Mouse (Mus musculus) fat pad, adult 2 months (tissue): ENCODE data around the gene Adam23.

Source experiments
- DNase-seq: peaks from one replicate; pipeline ENCODE4 v3.0.0-alpha.2; 2011; ENCODE audit warnings: low read depth, low spot score; ENCODE audit errors: extremely low read depth

Adam23 gene

GRCm38 (mm10) chr1:63445656-63446046 is at the start of gene Adam23:
Gene Adam23 (plus strand): TSS chr1:63445891.
- DNase-seq: no peak

GRCm38 (mm10) chr1:63401130-63401529 is 44.6 kb upstream of the Adam23 start:
- DNase-seq: no peak

- DNase-seq: no peak
These were observed 42.1 kb upstream of the Adam23 start for GRCm38 (mm10) chr1:63403601-63404000.

GRCm38 (mm10) chr1:63408344-63408743 is 37.3 kb upstream of the Adam23 start:
- no peak for DNase-seq

DNA sequence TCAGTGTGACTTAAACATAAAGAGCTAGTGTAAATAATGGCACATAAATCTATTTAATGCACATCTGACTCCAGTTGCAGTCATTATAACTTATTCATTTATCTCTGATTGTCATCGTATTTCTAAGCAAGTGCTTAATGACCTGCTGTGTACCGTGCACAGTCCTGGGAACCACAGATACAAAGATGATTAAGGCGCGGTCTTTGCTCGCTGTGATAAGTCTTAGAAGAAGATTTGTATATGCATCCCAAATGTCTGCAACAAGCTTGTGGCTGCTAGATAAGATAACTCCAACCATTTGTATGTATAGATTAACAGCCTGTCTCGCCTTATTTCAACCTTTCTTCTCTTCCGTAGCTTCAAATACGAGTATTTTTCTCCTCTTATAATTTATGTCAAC is 27.2 kb upstream of the Adam23 start:
- DNase-seq: no peak

DNA sequence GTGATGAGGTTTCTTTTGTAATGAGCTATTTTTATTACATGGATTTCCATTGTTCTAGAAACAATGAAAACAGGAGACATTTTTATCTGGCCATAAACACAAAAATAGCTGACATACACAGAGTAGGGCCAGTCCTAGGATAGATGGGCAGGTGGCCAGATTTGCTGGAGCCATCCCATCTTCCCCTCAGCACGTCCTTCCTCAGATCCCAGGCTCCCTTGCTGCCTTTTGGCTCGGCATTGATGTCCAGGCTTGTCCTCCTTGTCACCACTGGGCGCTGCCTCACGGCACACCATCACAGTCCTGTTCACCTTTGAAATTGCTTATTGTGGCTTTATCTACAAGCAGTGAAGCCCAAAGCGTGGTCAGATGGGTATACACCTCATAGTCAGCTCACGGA is 15.0 kb upstream of the Adam23 start:
- DNase-seq: no peak

- DNase-seq: no peak
These were observed 14.5 kb upstream of the Adam23 start for GRCm38 (mm10) chr1:63431166-63431565.

GRCm38 (mm10) chr1:63431842-63432241 is 13.8 kb upstream of the Adam23 start:
- DNase-seq: no peak

DNA sequence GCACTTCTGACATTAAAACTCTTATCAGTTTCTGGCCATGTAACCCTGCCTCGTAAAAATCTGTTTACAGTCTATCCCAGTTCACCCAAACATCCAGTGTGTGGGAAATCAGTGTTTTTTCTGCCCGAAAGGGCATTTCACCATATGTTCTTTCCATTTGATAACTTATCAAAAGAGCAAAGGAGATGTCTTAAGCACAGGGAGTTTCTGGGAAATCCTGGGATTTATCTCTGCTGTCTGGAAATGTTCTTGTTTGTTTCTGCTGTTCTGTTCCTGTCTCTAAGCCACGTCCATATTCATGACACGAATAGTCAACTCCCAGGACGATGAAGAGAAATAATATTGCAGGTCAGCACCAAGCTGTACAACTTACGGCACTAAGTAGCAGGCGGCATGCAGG is 11.6 kb upstream of the Adam23 start:
- no peak for DNase-seq

DNA sequence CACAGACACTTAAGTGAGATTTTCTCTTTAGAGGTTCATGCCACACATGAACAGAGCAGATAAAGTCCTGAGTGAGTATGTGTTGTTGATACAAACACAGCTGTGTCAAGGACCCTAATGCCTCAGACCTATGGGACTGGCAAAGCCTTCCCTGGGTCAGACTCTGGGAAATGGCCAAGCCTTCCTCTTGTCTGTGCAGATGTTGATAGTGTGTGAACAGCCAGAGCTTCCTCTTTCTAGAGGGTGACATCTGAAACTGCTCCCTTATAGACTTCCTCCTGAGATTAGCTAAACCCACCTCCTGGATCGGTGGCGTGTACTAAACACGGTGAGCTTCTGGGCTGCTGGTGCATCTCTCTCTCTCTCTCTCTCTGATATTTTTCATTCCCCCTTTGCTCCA is 8.2 kb upstream of the Adam23 start:
- DNase-seq: no peak

GRCm38 (mm10) chr1:63442186-63442585 is 3.5 kb upstream of the Adam23 start:
- DNase-seq: no peak

- DNase-seq: no peak
These were observed 3.1 kb upstream of the Adam23 start for GRCm38 (mm10) chr1:63442616-63443015.

GRCm38 (mm10) chr1:63445149-63445609 is 512 bp upstream of the Adam23 start:
- DNase-seq: no peak

DNA sequence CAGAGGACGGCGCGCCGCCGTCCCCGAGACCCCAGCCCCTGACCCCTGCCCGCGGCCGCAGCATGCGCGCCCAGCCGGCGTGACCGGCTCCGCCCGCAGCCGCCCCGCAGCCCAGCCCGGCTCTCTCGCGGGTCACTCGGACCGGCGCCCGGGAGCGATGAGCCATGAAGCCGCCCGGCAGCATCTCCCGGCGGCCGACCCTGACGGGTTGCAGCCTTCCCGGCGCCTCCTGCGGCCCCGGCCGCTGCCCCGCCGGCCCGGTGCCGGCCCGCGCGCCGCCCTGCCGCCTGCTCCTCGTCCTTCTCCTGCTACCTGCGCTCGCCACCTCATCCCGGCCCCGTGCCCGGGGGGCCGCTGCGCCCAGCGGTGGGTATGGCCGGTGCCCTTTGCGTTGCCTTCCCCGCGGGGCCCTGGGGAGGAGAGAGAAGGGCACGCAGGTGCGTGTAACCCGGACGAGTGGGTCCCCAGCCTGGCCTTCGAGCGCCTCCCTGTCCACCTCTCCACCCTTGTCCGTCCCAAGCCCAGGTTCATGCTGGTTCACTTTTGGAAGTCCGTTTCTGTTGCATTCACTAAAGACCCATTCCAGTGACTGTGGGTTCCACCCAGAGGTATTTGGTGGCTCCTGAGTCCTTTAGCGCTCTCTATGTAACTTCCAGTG is 485 bp downstream of the Adam23 start:
- no peak for DNase-seq

DNA sequence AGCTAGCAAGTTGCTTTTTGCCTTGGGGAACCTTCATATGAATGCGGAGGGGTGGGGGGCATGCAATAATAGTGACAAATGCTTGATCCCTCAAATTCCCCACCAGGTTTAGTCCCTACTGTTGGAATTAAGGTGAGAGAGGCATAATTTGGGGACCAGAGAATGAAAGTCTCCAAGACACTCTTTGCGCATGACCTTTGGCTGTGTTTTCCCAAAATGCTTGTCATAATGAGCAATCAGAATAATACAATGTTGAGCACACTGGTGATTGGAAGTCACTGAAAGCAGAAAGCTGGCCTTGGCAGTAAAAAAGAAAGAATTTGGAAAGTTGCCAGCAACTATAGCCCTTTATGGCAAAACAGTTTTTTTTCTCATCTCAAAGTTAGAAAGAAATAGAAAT is 1.0 kb downstream of the Adam23 start:
- DNase-seq: no peak

- no peak for DNase-seq
These were observed 4.4 kb downstream of the Adam23 start for GRCm38 (mm10) chr1:63450091-63450490.

- no peak for DNase-seq
These were observed 7.7 kb downstream of the Adam23 start for GRCm38 (mm10) chr1:63453332-63453887.

GRCm38 (mm10) chr1:63457801-63458519 is 12.3 kb downstream of the Adam23 start:
- DNase-seq: no peak

- no peak for DNase-seq
These were observed 13.5 kb downstream of the Adam23 start for GRCm38 (mm10) chr1:63459151-63459550.

DNA sequence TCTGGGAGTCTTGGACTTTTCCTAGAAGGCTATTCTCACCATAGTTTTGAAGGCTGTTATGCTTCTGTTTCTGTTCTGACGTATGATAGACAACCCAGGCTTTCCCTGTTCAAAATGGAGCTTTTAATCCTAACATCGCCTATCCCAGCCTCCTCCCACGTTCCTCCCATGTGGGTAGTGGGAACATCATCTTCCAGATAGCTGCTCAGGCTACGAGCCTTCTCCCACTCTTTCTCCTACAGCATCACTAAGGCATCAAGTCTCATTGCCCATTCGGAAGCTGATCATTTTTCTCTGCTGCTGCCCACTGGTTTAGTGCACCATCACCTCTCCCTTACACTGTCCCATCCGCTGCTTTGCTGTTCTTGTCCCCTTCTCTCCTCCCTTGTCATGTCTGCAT is 14.2 kb downstream of the Adam23 start:
- DNase-seq: no peak

DNA sequence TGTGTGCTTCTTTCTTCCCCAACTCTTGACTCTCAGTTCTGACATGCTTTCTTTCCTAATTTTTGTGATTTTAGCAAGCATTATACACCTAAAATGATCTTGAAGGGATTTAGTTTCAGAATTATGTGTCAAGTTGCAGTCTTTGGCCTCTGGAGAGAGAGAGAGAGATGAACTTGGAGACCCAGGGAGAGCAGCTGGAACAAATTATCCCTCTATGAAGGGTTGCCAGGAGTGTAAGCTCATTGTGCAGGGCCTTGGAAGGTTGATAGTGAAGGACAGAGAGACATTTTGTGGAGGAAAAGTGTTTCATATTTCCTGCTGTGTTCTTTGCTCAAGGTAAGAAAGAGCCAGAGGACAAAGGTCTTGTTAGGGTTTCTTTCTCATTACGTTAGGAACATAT is 18.8 kb downstream of the Adam23 start:
- no peak for DNase-seq

- no peak for DNase-seq
These were observed 27.6 kb downstream of the Adam23 start for GRCm38 (mm10) chr1:63473272-63473671.
